Mouse (Mus musculus) lung, postnatal 0 days (tissue): ENCODE measurements at regions not wholly inside any gene's neighbourhood (a gene's known extent, or its start where the extent isn't known, plus 50 kb on each side); places are given as distances from the start of the nearest gene placed in this dataset.

Source experiments
- CTCF ChIP-seq: IDR thresholded peaks from 2 replicates; pipeline ENCODE4 v1.5.1; 2016; ENCODE audit warnings: antibody characterized with exemption, mild to moderate bottlenecking
- EP300 ChIP-seq: IDR thresholded peaks from 2 replicates; pipeline ENCODE4 v1.6.1; 2016; ENCODE audit warnings: antibody characterized with exemption, mild to moderate bottlenecking, control low read depth

- no peak for TF ChIP-seq CTCF
- no peak for TF ChIP-seq EP300
Measured at GRCm38 (mm10) chr9:40615891-40616290, 54.5 kb upstream of the Gm21915 start.
